Mouse (Mus musculus) MEL (cell line): ENCODE data around the gene Coq8b.

Source experiments
- MAX ChIP-seq: IDR thresholded peaks from 2 replicates; pipeline ENCODE4 v1.6.1; 2011; ENCODE audit warnings: low read length, improper control_type of control experiment
- MYC ChIP-seq: IDR thresholded peaks from 2 replicates; pipeline ENCODE4 v1.6.1; 2011; ENCODE audit warnings: low read depth, mild to moderate bottlenecking, low read length, improper control_type of control experiment, moderate library complexity
- POLR2A ChIP-seq, 2 experiments: IDR thresholded peaks; 2 replicates each; pipeline ENCODE4 v1.6.1; 2011 to 2012; ENCODE audit warnings: low read length in 2 of 2, mild to moderate bottlenecking in 2 of 2, control low read depth in 1 of 2, improper control_type of control experiment in 1 of 2, low read depth in 1 of 2, moderate library complexity in 1 of 2; ENCODE audit not compliant: control insufficient read depth in 1 of 2, insufficient read depth in 1 of 2, poor library complexity in 1 of 2

- no peak for TF ChIP-seq POLR2A (IDR thresholded peaks at IDR 0.05; ENCODE audit: control insufficient read depth in 1 of 2, insufficient read depth in 1 of 2, low read depth in 1 of 2, low read length in 2 of 2, poor library complexity in 1 of 2)
- TF ChIP-seq MYC, result no peak
- TF ChIP-seq MAX, result no peak
These were observed 42.1 kb downstream of the Coq8b start for GRCm38 (mm10) chr7:27274916-27275315.
